Mouse (Mus musculus) Muller cell, postnatal 12 days (primary cell): ENCODE measurements at regions not wholly inside any gene's neighbourhood (a gene's known extent, or its start where the extent isn't known, plus 50 kb on each side); places are given as distances from the start of the nearest gene placed in this dataset.

Source experiments
- DNase-seq: peaks from one replicate; pipeline ENCODE4 v3.0.0-alpha.2; 2015; ENCODE audit errors: inconsistent ontology term

GRCm38 (mm10) chr11:17461701-17462100, 204.3 kb downstream of the C1d start:
- DNase-seq, result no peak

GRCm38 (mm10) chr11:17464875-17465274, 207.5 kb downstream of the C1d start:
- no peak for DNase-seq

GRCm38 (mm10) chr11:17468431-17469165, 211.2 kb downstream of the C1d start:
- DNase-seq, result peak; percentile 94

GRCm38 (mm10) chr11:17481436-17481996, 224.1 kb downstream of the C1d start:
- no peak for DNase-seq

GRCm38 (mm10) chr11:17483849-17484441, 226.6 kb downstream of the C1d start:
- DNase-seq, result no peak

- DNase-seq, result no peak
Observed at GRCm38 (mm10) chr11:17501120-17502043, 244.0 kb downstream of the C1d start.

- no peak for DNase-seq
Observed at GRCm38 (mm10) chr11:17502052-17502451, 244.7 kb downstream of the C1d start.

- no peak for DNase-seq
Observed at GRCm38 (mm10) chr11:17522220-17522919, 265.0 kb downstream of the C1d start.

- DNase-seq, result no peak
Observed at GRCm38 (mm10) chr11:17523329-17523728, 265.9 kb downstream of the C1d start.

GRCm38 (mm10) chr11:17524985-17525775, 267.8 kb downstream of the C1d start:
- peak; percentile 7 for DNase-seq

GRCm38 (mm10) chr11:17526476-17526875, 269.1 kb downstream of the C1d start:
- DNase-seq, result no peak

GRCm38 (mm10) chr11:17528609-17529008, 271.2 kb downstream of the C1d start:
- DNase-seq, result no peak

- DNase-seq, result no peak
Observed at GRCm38 (mm10) chr11:17533706-17534105, 276.3 kb downstream of the C1d start.

- no peak for DNase-seq
Observed at GRCm38 (mm10) chr11:17546286-17546685, 288.9 kb downstream of the C1d start.

GRCm38 (mm10) chr11:17549148-17549547, 291.8 kb downstream of the C1d start:
- DNase-seq, result no peak

GRCm38 (mm10) chr11:17555276-17555675, 297.9 kb downstream of the C1d start:
- DNase-seq, result peak; percentile 77

- DNase-seq, result no peak
Observed at GRCm38 (mm10) chr11:17591780-17592487, 334.6 kb downstream of the C1d start.

GRCm38 (mm10) chr11:17603726-17604493, 346.5 kb downstream of the C1d start:
- no peak for DNase-seq
